Mouse (Mus musculus): ENCODE measurements around the gene Tsnaxip1.

DNA sequence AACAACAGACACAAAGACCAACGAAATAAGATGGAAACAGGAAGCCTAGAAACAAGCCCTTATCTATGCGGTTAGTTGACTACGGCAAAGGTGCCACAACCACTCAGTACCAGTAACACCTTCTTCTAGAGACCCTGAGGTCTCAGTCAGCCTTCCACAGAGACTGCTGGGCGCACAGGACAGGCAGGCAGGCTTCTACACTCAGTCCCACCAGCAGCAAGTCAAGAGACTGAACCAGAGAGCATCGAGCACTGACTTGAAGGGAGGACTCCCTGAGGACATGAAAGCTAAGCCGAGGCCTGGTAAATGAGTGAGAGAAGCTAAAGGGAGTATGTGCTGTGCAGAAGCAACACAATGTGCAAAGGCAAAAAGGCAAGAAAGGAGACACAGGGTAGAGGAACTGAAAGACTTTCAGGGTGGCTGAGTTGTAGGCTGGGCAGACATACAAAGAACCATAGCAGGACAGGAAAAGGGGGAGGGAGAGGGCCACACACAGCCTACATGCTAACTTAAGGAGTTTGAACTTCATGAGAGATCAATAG lies 17.2 kb upstream of the Tsnaxip1 start:
- TF ChIP-seq CTCF (IDR thresholded peaks at IDR 0.05; ENCODE audit: control insufficient read depth, insufficient read depth, insufficient read length) (no peak), MAX (IDR thresholded peaks at IDR 0.05) (no peak), USF1 (IDR thresholded peaks at IDR 0.05; ENCODE audit: low read depth) (no peak), CEBPB (IDR thresholded peaks at IDR 0.05; ENCODE audit: low read depth) (no peak)
